In the genomic region with DNA sequence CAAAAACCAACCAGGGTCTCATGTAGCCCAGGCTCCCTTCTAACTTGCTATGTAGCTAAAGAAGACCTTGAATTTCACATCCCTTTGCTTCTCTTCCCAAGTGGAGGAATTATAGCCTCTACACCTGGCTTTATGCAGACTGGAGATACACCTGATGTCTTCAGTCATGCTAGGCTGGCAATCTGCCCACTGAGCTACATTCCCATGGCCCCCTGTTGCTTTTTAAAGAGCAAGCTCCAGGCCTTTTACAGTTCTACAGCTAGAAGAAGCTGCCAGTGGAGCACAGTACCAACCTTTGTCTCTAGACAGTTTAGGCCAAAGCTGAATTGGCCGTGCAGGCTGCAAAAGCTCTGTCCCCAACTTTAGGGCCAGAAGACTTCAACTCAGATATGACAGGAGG, we compare ENCODE assay signal across 26 mouse cellular contexts. TPM values are rescaled to one million over a fixed set of nuclear protein-coding genes. Genes with fewer than 3 reads are reported as not detected.
A peak's percentile ranks its signal among the peaks of the same experiment; 100 is the strongest.
DNase-seq lines count a peak whose midpoint lies in the region; ATAC-seq and TF ChIP-seq lines count a peak whose summit lies in the region.
"Had no signal": no experiment of that assay in that cellular context is flagged by ENCODE, and none has a peak within 500 bp of the region (broad histone marks: within the 10 kb centered on the region; RNA-seq: fewer than 3 reads in every experiment).

No protein-coding gene starts in this region.

- no peaks in the 10 kb centered on the region for H3K27me3 ChIP-seq in heart, embryonic 11.5 days (ENCODE audit: control insufficient read depth, insufficient read depth, low read length)
- H3K27me3 ChIP-seq in cerebellum, adult 2 months (ENCODE audit: control insufficient read depth, insufficient read depth, low read length) = no peaks in the 10 kb centered on the region
- H3K27me3 ChIP-seq: hindbrain, embryonic 12.5 days; limb, embryonic 15.5 days; megakaryocyte, embryonic 14.5 days; Patski had no signal

- H3K9ac ChIP-seq in heart, embryonic 11.5 days (ENCODE audit: low read depth, low read length) = no peak overlapping the region
- H3K9ac ChIP-seq: forebrain, postnatal 0 days; hindbrain, embryonic 12.5 days; limb, embryonic 15.5 days; liver, embryonic 14.5 days; lung, embryonic 14.5 days had no signal

- 86% methylated on average over 1 of the region's 1 CpGs for WGBS in heart, embryonic 11.5 days (ENCODE audit: insufficient replicate concordance)
- WGBS in cerebellum, adult 2 months = 9% methylated on average over 1 of the region's 1 CpGs

- intact Hi-C loops in left cerebral cortex, adult 2 months (cut with DNase I) = no loop called here

- TF ChIP-seq POLR2A in cerebellum, adult 2 months (IDR thresholded peaks at IDR 0.05; ENCODE audit: borderline replicate concordance, insufficient read depth, low read length) = no peak

- H3K36me3 ChIP-seq in heart, embryonic 11.5 days (ENCODE audit: control insufficient read depth, insufficient read depth, low read length) = no peaks in the 10 kb centered on the region
- H3K36me3 ChIP-seq: heart, embryonic 10.5 days; hindbrain, embryonic 12.5 days; limb, embryonic 15.5 days had no signal

- H3K4me1 ChIP-seq in heart, embryonic 11.5 days (ENCODE audit: control insufficient read depth, insufficient read depth, low read length) = peaks cover 6% of the 10 kb centered on the region
- peaks cover 12% of the 10 kb centered on the region for H3K4me1 ChIP-seq in cerebellum, adult 2 months (ENCODE audit: control insufficient read depth, insufficient read depth, low read length)

- no peak overlapping the region for H3K4me2 ChIP-seq in heart, embryonic 11.5 days
- H3K4me2 ChIP-seq: limb, embryonic 15.5 days; lung, embryonic 14.5 days had no signal

- H3K27ac ChIP-seq in heart, embryonic 11.5 days (ENCODE audit: low read depth, low read length) = no peak overlapping the region
- 0 out of 2 replicates have a peak overlapping the region, but pooled peaks have one; percentile 3 for H3K27ac ChIP-seq in left cerebral cortex, adult 2 months
- H3K27ac ChIP-seq in cerebellum, adult 2 months (ENCODE audit: insufficient read depth, low read length) = 0 out of 2 replicates have a peak overlapping the region, but pooled peaks have one; percentile 56
- H3K27ac ChIP-seq: forebrain, embryonic 10.5 days; heart, embryonic 10.5 days; hindbrain, embryonic 12.5 days; limb, embryonic 15.5 days; liver, embryonic 14.5 days; stomach, postnatal 0 days had no signal

- DNase-seq in heart, adult 11 months = peak; percentile 71
- no peak for DNase-seq in left cerebral cortex, adult 2 months (ENCODE audit: extremely low spot score in 1 of 2, low spot score in 2 of 2)
- no peak for DNase-seq in left cerebral cortex, adult 11 months (ENCODE audit: low spot score)
- DNase-seq in cerebellum, adult 2 months = peak; percentile 29 to 36
- DNase-seq in cerebellum, postnatal 14 days = peak; percentile 44 to 64
- DNase-seq in adrenal gland, adult 18-20 months (ENCODE audit: low spot score in 2 of 2) = no peak
- DNase-seq in lung, postnatal 36 days = no peak
- DNase-seq: adrenal gland, adult 2 months; forebrain, postnatal 0 days; gastrocnemius, postnatal 36 days; kidney, adult 18-20 months; left cerebral cortex, postnatal 4 days; lung, embryonic 14.5 days; midbrain, embryonic 14.5 days; thymus, adult 2 months; thymus, postnatal 4 days had no signal

- no peak for TF ChIP-seq CTCF in left cerebral cortex, adult 2 months (IDR thresholded peaks at IDR 0.05)
- TF ChIP-seq CTCF in cerebellum, adult 2 months (IDR thresholded peaks at IDR 0.05; ENCODE audit: borderline replicate concordance, insufficient read depth, low read depth, low read length) = no peak

- ATAC-seq in heart, embryonic 11.5 days (replicated peaks; ENCODE audit: insufficient number of reproducible peaks, low FRiP score, low TSS enrichment) = no peak
- ATAC-seq: forebrain, postnatal 0 days; inflammation-experienced regulatory T-cells, adult 6 months; Patski had no signal

- H3K9me3 ChIP-seq in heart, embryonic 11.5 days (replicated peaks; ENCODE audit: control insufficient read depth, low read length) = no peaks in the 10 kb centered on the region
- H3K9me3 ChIP-seq: forebrain, embryonic 10.5 days; heart, embryonic 10.5 days; hindbrain, embryonic 12.5 days; limb, embryonic 15.5 days had no signal

- H3K4me3 ChIP-seq in heart, embryonic 11.5 days (ENCODE audit: low read depth, low read length) = no peak overlapping the region
- H3K4me3 ChIP-seq in left cerebral cortex, adult 2 months = no peak overlapping the region
- peak overlapping the region; percentile 33 for H3K4me3 ChIP-seq in cerebellum, adult 2 months (replicated peaks; ENCODE audit: insufficient read depth, low read depth, low read length)
- H3K4me3 ChIP-seq: forebrain, embryonic 10.5 days; heart, embryonic 10.5 days; hindbrain, embryonic 12.5 days had no signal

RNA-seq across cellular contexts. Expression of a gene that starts 8.0 kb away (rescaled TPM):
- 8.6 and 8.7 TPM in 2 replicates for polyA plus RNA-seq in heart, embryonic 11.5 days (2014; fragmentation: Nextera tagmentation; extraction: Ambion mirVana)
- 10 to 100 TPM; 39.3 to 43.4 TPM for total RNA-seq in left cerebral cortex, adult 2 months (2021)
- 37.8 and 39.7 TPM in 2 replicates for polyA plus RNA-seq in cerebellum, adult 2 months (2012; rRNA removed)
- total RNA-seq in adrenal gland, adult 18-20 months (2021) = 10 to 100 TPM; 26.8 to 31.6 TPM

RNA-seq across cellular contexts. Expression of a gene that starts 8.1 kb away (rescaled TPM):
- polyA plus RNA-seq in heart, embryonic 11.5 days (2014; fragmentation: Nextera tagmentation; extraction: Ambion mirVana) = 22.4 and 29.8 TPM in 2 replicates
- total RNA-seq in left cerebral cortex, adult 2 months (2021) = 10 to 100 TPM; 22.7 to 26.0 TPM
- polyA plus RNA-seq in cerebellum, adult 2 months (2012; rRNA removed) = 25.8 and 26.5 TPM in 2 replicates
- 10 to 100 TPM; 18.8 to 19.4 TPM for total RNA-seq in adrenal gland, adult 18-20 months (2021)

Comparison
In these comparisons a context has a peak if more than half of its experiments do, and no peak if none do; other contexts are left out.
1. DNase-seq: peak in heart, adult 11 months (single experiment), cerebellum, adult 2 months (2 of 2) and cerebellum, postnatal 14 days (2 of 2); none in left cerebral cortex, adult 2 months (0 of 2), left cerebral cortex, adult 11 months (single experiment), adrenal gland, adult 18-20 months (0 of 2) and lung, postnatal 36 days (single experiment).